Mouse (Mus musculus) activated CD4-positive, CD25-positive, alpha-beta regulatory T cell, adult 4 months (primary cell): ENCODE results near the gene Rnf135. TPM values are rescaled to one million over a fixed set of nuclear protein-coding genes. Genes with fewer than 3 reads are reported as not detected.
"Not testable (repeated sequence)": the region's sequence is repeated elsewhere in the genome, so short reads cannot be mapped to it uniquely, and the experiment has no call there.

ENCODE experiments used
- ATAC-seq: one replicate; pipeline ENCODE4 v1.8.0; 2017
- polyA plus RNA-seq, 2 experiments: library from polyadenylated mRNA; unstranded; fragments of 100-300 nt; shearing (Covaris generic); gene quantifications; one replicate each; pipeline ENCODE4 v1.2.1; 2017

Rnf135 gene
- polyA plus RNA-seq, 2 experiments from 2014 or later, result 8.1 to 9.5 TPM

DNA sequence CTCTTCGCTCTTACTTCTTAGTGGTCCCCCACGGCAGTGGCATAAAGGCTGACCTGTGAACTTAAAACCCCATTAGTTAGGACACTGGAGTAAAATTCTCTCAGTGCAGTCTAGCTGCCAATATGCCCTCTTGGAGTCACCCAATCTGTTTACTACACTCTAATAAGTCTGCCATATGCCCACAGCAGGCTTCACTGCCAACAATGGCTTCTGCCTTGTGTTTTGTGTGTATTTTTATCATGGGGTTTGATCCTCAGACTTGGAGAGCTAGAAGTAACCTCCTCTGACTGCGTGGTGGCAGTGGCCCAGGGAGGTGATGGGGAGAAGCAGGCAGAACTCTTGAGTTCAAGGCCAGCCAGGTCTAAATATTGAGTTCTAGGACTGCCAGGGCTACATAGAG is 20.4 kb downstream of the Rnf135 start:
- ATAC-seq, result no peak

DNA sequence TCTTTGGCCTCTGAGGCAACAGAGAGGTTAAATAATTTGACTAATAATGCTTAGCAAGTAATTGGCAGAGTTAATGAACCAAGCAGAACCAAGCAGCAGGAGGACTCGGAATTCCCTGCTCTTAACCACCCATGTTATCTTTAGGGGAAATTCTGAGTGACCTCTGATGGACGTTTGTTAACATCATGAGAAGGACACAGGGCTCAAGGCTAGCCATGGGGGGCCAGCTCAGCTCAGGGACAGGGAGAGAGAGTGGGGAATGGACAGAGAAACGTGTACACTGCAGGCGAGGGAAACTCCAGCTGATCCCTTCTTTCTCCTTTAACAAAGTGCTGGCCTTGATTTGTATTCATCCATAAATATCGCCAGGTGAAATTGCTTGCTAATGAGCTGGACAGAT is 21.3 kb downstream of the Rnf135 start:
- ATAC-seq, result no peak

DNA sequence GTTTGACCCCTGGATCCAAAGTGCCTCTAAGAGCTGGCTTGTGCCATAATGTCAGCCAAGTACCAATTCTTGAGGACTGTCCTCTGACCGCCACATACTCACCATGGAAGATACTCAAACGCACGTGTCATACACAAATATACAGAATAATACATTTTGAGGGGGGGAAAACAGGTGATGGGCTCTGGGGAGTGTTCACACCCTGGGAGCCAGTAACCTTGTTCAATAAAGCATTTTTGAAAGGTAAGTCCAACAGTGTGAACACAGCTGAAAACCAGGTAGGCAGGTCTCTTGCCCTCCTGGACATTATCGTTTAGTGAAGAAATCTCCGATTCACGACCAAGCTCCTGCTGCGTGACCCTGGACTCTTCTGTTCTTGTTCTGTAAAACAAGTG is 24.8 kb downstream of the Rnf135 start:
- no peak for ATAC-seq

DNA sequence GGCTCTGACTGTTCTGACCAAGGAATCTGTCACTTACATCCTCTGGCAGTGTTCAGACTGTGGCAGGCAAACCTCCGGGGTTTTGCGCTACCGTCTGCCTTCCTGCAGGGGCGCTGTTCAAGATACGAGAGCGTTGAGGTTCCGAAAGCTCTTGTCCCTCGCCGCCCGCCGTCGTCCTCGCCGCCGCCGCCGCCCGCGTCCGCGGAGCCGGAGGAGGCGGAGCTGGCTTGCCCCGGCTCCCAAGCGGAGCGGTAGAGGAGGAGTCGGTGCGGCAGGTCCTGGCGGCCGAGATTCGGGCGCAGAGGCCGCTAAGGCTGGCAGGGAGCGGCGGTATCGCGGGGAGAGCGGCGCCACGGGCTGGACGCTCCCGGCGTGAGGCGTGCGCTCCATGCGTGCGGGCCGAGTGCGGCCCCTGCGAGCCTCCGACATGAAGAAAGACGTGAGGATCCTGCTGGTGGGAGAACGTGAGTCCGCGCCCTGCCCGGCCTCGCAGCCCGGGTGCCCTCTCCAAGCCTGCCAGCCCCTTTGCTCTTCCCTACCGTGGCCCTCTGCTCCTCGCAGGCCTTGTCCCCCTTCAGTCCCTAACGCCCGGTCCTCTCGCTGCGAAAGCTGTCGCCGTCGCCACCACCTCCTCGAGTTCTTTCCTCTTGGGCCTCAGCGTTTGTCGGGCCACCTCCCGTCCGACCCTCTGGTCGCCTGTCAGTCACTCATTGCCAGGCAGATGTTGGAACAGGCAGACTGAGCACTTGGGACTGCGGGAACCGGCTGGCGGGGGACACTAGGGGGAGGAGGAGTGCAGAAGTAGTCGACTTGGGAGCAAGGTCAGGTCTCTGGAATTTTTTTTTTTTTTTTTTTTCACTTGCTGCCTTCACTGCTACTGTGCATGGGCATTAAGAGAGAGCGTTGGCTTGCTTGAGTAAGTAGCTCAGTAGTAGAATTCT is 25.5 kb downstream of the Rnf135 start, which contains the start of gene Rhot1:
TSS of gene Rhot1 (plus strand) at position 160 of the 941 bp plus-strand sequence.
- ATAC-seq, result peak; percentile 94

DNA sequence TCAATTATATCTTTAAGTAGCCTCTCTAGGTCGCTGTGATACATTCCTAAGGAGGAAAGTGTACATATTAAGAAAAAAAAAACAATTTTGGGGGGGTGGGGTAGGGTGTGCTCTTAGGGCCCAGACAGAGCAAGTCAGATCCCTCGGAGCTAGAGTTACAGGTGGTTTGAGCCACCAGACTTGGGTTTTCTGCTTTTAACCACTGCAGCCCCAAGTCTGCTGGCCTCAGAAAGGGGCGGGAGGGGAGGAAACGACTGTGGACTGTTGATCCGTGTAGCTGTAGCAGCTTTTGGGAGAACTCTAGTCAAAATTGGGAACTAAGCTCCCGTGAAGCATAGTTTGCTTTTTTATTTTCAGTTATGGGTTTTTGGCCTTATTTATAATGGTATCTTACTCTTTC is 26.7 kb downstream of the Rnf135 start:
- ATAC-seq, result no peak

DNA sequence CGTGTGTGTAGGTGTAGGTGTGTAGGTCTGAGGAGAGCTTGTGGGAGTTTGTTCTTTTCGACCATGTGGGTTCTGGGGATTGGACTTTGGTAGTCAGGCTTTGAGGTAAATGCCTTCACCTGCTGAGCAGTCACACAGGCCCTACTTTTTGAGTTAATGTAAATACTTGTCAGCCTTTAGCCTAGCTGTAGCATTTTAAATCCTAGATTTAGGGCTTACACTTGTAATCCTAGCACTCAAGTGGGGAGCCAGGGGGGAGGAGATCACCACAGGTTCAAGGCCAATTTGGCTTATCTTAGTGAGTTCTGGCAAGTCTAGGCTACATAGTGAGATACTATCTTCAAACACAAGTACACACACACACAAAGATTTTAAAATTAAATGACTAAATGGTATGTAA is 28.6 kb downstream of the Rnf135 start:
- no peak for ATAC-seq

DNA sequence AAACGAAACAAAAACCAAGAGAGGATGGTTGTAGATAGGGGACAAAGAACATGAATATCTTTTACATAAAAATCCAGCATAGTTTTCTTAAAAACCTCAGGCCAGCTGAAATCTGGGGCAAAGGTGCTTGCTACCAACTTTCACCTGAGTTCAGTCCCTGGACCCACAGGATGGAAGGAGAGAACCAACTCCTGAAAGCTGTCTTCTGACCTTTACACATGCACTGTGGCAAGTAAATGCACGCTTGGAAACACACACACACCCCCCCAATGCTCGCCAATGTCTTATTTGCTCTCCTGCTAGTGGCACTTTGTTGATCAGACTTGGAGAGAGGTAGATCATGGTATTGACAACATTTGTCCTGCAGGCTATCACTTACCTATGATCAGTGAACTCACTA is 31.6 kb downstream of the Rnf135 start:
- ATAC-seq, result no peak

DNA sequence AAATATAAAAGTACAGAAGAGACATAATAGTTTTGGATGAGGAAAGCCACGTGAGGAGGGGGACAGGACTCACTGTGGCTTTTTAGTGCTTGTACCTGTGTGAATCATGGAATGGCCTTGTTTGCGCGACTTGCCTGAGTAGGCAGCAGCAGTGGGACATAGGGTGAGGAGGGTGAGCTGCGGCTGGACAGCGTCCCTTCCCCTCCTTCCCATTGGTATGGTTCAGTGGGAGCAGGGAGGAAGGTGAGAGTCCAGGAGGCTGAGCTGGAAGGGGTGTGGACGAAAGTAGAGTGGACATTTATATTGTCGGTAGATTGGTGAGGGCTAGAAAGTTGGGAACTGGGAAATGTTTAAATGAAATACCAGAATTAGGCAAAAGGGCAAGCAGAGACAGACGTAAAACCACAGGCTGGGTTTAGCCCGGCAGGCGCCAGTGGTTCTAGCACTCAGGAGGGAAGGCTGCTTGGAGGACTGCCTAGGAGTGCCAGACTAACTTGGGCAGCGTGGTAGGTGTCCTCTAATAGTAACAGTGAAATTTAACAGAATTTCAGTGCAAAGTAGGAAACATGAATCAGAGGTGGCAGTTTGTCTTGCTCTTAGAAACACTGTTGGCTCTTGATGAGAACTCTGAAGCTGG is 35.1 kb downstream of the Rnf135 start:
- no peak for ATAC-seq

DNA sequence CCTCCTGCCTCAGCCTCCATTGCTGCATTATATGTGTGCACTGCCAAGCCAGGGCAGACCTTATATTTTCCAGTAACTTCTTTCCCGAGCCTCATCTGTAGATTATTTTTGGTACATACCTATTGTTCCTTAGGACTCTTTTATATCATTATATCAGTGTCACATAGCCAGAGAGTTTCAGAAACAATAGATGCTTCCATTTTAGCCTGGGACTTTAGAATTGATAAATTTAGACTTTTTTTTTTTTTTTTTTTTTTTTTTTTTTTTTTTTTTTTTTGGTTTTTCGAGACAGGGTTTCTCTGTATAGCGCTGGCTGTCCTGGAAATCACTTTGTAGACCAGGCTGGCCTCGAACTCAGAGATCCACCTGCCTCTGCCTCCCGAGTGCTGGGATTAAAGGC is 46.4 kb downstream of the Rnf135 start:
- ATAC-seq, result not testable (repeated sequence)

DNA sequence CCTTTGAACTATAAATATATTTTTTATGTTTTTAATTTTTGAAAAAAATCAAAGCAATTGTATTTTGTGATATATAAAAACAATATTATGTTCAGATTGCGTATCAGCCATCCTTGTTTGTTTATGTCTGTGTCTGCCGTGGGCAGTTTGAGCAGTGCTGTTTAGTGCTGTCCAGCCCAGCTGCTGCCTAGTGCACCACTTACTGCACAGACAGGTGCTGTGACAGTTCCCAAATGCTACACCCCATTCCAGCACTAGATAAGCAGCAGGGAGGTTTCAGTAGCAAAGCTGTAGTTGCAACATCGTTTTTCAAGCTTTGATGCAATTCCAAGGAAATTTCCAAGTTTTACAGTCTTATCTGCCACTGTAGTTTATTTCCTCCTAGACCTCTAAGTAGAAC is 53.6 kb downstream of the Rnf135 start:
- no peak for ATAC-seq

DNA sequence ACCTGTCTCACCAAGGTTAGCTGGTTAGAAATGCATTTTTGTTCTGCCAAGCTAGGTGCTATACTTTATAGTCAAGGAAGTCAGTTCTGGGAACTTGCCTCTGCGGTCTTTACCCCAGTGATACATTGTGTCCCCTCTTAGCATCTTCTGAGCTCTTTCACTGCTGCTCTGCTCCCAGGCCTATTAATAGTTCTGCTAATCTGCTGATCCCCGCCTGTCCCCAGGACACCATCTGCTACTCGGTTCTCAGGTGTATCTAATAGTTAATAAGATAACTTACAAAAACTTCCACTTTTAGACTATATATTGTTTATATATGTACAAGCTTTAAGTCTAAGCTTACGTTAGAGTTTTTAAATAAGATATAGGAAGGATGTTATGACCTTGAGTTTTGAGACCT is 54.7 kb downstream of the Rnf135 start:
- ATAC-seq, result no peak

DNA sequence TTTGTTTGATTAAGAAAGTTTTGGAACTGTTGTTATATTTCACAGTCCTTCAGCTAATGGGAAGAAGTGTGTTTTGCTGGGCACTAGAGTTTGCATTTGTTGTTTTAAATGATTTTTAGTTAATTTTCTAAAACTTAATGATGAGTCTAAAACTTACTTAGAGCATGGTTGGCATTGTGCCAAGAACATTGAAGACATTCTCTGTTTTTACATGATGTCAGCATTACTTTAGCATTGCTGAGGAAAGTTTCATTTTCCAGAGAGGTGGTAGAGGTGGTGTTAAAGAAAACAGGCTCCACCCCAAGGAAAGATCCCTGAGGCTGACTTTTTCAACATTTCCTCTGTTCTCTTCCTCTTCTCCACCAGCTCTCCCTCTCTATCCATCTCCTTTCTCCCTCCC is 63.4 kb downstream of the Rnf135 start:
- ATAC-seq, result no peak

DNA sequence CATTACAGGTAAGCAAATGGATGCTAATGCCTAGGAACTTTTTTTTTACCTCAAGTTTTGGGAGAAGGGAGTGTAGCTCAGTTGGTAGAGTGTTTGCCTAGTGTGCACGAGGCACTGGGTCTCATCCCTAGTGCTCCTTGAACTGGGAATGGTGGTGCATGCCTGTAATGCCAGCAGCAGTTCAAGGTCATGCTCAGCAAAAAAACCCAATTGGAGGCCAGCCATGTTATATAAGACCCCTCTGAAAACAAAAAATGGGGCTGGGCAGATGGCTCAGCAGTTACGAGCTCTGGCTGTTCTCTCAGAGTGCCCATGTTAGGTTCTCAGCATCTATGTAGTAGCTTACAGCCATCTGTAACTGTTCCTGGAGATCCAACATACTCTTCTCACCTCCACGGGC is 64.9 kb downstream of the Rnf135 start:
- ATAC-seq, result no peak

Other genes with a start within 250 kb of the Rnf135 start
- gene Utp6, start 221.5 kb upstream of the Rnf135 start, polyA plus RNA-seq, result 10 to 100 TPM; 37.9 to 38.9 TPM
- 10 to 100 TPM; 31.1 to 45.8 TPM for gene Suz12, start 190.7 kb upstream of the Rnf135 start, polyA plus RNA-seq
- 100 to 1,000 TPM; 125 to 169 TPM for gene Crlf3, start 102.9 kb upstream of the Rnf135 start, polyA plus RNA-seq
- gene Atad5, start 94.5 kb upstream of the Rnf135 start, polyA plus RNA-seq, result 1 to 10 TPM; 4.1 to 4.3 TPM
- 10 to 100 TPM; 25.7 to 28.8 TPM for gene Tefm, start 41.7 kb upstream of the Rnf135 start, polyA plus RNA-seq
- gene Adap2, start 29.7 kb upstream of the Rnf135 start, polyA plus RNA-seq, result under 1 TPM in 1 of 2 experiments, not detected in 1; 0.54 TPM
- 10 to 100 TPM; 23.8 to 29.7 TPM for gene Rhot1, start 25.2 kb downstream of the Rnf135 start, polyA plus RNA-seq
- under 1 TPM; 0.17 to 0.48 TPM for gene Rhbdl3, start 117.1 kb downstream of the Rnf135 start, polyA plus RNA-seq
- gene 5730455P16Rik, start 194.2 kb downstream of the Rnf135 start, polyA plus RNA-seq, result 10 to 100 TPM in 1 of 2 experiments, 1 to 10 TPM in 1; 9.3 to 17.7 TPM
- 100 to 1,000 TPM; 296 to 314 TPM for gene Zfp207, start 199.4 kb downstream of the Rnf135 start, polyA plus RNA-seq
- 100 to 1,000 TPM; 273 to 307 TPM for gene Psmd11, start 244.8 kb downstream of the Rnf135 start, polyA plus RNA-seq